Mouse (Mus musculus) retina, postnatal 1 day (tissue): ENCODE measurements around the gene Fndc3a.

Experiments
- DNase-seq: peaks from one replicate; pipeline ENCODE4 v3.0.0-alpha.2; 2012

Gene Fndc3a

DNA sequence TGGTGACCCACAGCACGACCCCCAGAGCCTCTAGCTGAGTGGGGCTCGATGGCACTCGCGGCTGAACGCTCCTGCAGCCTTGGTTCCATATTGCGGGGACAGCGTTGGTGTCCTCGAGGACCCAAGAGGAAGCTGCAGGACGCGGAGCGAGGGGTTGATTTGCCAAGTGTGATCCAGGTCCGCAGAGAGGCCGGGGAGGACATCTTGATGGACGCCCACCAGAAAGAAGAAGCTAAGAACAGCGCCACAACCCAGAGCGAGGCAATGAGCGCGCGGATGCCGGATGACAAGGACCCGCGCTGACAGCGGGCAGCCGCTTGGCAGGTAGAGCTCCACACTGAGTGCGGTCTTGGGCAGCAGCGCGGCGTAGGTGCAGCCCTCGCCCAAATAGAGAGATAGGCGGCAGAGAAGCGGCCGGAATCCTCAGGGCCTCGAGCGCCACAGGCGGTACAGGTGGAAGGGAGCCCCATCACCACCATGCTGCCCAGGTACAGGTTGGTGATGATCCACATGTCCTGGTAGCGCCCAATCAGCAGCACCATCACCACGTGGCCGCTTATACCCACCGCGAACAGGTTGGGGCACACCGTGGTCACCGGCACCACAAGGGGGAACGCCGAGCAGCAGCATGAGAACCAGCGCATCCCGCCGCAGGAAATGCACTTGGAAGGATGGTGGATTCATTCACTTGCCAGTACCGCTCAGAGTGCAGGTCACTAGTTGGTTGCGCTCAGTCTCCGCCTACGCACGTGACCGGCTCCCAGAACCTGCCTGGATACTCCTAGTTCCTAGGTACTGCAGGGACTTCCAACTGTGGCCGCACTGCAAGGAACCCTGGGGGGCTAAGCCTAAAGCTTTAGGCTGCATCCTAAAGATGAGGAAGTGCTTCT, 177.5 kb downstream of the Fndc3a start:
- peak; percentile 65 for DNase-seq

DNA sequence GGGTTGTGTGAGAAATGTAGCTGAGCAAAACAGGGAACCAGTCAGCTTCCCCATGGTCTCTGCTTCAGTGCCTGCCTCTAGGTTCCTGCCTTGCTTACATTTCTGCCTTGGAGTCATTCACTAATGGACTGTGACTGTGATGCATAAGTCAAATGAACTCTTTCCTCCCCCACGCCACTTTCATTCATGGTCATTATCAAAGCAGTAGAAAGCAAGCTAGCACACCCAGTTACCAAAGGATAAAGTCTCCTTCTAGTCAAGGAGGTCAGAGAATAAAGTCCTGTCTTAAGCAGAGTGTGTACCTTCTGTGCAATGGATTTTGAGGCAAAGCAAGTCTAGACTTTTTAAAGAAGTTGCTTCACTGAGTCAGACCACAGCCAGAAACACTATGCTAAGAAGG, 182.7 kb downstream of the Fndc3a start:
- DNase-seq = no peak

DNA sequence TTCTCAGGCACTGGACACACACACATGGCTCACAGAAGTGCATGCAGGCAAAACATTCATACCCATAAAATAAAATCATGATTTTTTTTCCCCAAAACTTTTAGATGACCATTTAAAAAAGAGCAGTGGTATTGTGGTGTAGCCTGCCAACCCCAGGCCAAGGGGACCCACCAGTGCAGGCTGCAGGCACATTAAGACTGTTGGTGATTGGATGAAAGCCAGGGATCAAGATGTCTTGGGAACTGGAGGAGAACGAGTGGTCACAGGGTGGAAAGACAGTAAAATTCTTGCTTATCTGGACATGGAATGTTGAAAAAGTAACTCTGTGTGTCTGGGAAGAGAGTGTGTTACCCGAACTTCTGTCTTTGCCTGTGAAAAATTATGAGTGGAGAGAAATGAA, 190.2 kb downstream of the Fndc3a start:
- DNase-seq = no peak

DNA sequence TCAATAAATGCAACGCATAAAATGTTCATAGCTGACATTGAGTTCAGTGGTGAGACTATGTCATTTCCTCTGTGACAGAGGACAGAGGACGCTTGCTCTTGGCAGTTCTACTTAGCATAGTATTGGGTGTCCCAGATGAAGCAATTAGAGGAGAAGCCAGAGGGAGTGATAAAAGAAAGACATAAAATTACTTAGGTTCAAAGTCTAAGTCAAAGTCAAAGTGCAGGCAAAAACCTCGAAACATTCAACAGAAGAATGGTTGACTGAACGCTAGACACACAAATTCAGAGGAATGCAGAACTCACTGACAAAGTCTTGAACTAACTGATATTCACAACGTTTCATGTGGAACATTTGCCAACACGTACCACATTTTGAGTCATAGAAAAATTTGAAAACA, 191.0 kb downstream of the Fndc3a start:
- DNase-seq = no peak

DNA sequence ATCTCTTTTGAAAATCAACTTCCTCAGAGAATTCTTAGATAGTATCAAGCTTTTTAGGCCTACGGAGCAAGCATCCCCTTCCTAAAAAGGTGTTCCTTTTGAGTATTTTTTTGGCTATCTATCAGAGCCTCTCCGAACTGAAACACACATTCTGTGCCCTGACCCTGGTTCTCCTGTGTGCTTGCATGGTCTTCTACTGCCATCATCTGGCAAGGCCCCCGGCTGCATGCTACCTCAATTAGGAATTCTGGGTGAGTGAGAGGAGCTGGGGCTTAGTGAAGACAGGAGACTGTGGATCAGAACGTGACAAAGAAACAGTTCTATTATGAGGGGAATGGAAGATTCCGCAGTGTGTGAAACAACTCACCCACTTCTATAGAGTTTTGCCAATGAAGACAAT, 193.4 kb downstream of the Fndc3a start:
- peak; percentile 64 for DNase-seq

DNA sequence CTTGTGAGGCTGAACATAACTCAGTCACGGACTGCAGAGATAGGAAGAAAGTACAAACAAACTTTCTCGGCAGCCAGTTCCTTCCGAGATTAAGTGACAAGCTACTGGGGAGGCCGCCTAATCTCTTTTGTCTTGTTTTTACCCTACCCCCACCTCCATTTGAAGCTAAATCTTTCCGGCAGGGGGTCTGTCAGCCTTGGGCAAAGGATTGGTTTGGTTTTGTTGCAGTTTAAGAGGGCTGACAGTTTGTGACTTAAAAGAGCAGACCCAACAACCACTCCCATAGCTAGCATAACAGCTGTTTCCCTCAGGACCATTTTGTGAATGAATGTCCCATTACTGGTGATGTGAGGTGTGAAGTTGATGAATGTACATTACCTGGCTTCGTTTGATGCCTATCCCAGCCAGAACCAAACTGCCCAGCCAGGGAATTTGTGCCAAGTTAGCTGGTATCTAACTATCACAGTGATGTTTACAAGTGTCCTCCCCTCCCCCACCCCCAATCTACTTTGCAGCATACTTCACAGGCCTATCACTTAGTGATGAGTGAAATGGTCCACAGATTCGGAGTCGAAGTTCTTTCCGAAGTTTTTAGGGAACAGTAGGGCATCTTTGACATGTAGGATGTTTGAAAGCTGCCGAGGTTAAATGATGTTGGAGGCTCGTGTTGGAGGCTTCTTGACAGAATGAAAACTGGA, 202.9 kb downstream of the Fndc3a start:
- DNase-seq = peak; percentile 23

DNA sequence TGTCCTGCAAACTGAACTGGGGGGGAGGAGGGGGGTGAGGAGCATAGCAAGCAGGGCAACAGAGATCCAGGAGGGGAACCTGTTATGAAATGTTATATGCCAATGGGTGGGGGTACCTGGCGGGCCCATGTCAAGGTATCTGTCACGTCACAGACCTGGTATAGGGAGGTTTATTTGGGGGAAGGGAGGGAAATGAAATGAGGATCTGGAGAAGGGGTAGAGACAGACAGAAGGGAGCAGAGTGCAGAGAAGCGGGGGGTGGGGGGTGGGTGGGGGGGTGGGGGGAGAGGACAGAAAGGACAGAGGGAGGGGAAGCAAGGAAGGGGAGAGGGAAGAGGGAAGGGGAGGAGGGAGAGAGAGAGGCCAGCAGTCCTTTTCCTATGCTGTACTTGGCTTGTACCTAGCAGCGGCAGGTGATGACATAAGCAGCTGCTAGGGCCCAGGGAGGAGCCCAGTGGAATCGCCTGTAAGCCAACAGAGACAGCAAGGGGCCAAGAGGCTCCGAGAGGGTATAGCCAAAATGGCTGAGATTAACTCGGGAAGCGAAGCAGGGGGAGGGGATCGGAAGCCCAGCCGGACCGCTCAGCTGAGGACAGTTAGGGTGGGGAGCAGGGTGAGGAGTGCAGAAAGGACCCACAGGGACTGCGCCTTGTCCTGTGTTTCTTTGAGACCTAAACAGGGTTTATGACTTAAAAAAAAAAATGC, 203.6 kb downstream of the Fndc3a start:
- peak; percentile 61 for DNase-seq

DNA sequence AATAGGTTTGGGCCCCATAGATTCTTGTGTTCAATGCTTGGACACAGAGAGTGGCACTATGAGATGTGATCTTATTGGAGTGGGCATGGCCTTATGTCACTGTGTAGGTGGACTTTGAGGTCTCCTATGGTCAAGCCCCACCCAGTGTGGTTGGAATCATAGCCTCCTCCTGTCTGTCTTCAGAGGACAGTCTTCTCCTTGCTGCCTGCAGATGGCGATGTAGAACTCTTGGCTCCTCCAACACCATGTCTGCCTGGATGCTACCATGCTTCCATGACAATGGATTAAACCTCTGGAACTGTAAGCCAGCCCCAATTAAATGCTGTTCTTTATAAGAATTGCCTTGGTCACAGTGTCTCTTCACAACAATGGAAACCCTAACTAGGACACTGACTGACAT, 204.8 kb downstream of the Fndc3a start:
- DNase-seq = peak; percentile 49

DNA sequence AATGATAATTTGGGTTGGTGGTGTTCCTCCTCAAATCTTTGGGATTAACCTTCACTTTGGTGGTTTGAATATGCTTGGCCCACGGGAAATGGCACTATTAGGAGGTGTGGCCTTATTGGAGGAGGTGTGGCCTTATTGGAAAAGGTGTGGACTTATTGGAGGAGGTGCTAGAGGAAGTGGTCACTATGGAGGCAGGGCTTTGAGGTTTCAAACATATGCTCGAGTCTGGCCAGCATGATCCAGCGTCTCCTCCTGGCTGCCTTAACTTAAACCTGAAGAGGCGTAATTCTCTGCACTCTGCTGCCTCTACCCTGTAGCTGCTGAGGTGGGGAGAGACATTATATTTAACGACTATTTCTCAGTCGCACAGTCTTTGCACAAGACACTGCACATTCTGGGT, 206.6 kb downstream of the Fndc3a start:
- DNase-seq = no peak

DNA sequence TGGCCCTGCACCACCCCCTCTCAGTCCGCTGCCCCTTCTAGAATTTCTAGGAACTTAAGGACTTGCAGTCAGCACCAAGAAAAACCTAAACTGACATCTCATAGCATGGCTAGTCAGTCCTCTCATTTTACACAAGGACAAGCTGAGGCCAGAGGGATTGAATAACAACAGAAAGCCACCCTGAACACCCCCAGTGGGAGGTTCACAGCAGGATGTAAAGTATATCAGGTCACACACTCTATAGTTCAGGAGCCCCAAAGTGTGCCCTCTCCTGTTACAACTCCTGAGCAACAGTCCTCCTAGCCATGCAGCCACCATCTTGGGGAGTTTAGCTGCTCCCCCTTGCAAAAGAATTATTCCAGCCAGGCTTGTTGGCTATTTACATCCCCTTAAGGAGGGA, 216.0 kb downstream of the Fndc3a start:
- no peak for DNase-seq

DNA sequence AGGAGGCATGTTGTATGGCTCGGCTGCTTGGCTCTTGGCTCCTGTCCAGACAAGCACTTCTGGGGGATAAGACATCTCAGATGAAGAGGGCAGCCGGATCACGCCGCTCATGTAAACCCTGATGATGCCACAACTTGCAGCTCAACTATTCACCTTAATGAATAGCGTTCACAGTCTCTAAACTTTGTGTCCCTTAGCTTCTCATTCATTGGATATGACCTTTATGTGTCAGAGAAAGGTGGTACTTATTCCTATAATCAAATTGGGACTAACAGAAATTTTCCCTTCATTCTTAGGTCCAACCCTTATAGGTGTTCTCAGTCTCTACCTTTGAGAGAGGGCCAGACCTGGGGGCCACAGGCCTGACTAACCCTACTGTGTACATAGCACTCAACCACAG, 218.1 kb downstream of the Fndc3a start, which contains the start of gene Gm9195:
Gene Gm9195, minus strand, starts transcription at position 101 of the 400 bp plus-strand sequence.
- no peak for DNase-seq

DNA sequence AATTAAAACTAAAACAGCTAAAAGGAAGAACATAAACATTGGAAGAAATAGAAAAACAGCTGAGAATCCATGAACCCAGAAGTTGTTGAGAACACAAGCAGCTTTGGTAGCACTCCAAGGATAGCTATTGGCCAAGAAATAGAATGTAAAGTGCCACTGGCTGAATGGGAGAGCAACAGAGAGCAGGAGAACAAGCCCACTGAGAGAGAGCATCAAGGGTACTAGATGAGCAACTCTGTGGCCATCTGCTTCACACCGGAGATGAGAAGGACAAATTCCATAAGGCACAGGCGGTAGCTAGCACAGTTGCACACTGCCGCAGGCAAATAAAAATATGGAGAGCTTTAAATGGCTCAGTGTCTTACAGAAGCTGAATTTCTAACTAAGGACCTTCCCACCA, 219.4 kb downstream of the Fndc3a start:
- DNase-seq = no peak
